Mouse (Mus musculus): Measurements from ENCODE around the gene Ces1b.

DNA sequence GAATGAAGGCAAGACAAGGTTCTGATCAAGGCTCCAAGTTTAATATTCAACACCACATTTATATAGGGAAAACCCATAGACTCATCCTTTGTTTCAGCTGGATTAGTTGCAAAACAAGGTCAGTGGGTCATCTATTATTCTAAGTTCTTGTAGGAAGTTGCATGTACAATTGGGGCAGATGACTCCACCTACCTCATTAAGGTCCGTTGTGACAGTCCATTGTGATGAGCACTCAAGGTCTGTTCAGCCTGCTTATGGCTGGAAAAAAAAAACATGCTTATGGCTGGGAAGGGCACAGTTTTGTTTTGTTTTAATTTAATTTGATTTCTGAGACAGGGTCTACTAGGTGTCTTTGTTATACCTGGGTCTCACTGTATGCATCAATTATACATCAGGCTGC lies 11.5 kb upstream of the Ces1b start:
- TF ChIP-seq CTCF (IDR thresholded peaks at IDR 0.05; ENCODE audit: control insufficient read depth, insufficient read depth, insufficient replicate concordance, low read depth, low read length) (no peak), POLR2A (IDR thresholded peaks at IDR 0.05; ENCODE audit: control insufficient read depth, low read depth, low read length) (no peak)

Measured in testis, adult 2 months (tissue).